Mouse (Mus musculus) right cerebral cortex, postnatal 14 days (tissue): ENCODE results near the gene Olfr718-ps1.

ENCODE experiments used
- DNase-seq: peaks from one replicate; pipeline ENCODE4 v3.0.0; 2022

Gene Olfr718-ps1

DNA sequence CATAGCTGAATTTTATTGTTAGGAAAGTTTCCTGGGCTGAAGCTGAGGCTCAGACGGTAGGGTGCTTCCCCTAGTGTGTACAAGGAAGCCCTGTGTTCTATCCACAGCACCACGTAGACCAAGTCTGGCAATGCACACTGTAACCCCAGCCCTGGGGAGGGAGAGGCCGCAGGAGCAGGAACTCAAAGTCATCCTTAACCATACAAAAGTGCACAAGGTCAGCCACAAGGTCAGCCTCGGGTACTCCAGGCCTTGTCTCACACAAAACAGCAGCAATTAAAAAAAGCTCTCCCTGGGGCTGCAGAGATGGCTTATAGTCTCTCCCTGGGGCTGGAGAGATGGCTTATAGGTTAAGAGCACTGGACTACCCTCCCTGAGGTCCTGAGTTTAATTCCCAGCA is 20.5 kb downstream of the Olfr718-ps1 start:
- no peak for DNase-seq

DNA sequence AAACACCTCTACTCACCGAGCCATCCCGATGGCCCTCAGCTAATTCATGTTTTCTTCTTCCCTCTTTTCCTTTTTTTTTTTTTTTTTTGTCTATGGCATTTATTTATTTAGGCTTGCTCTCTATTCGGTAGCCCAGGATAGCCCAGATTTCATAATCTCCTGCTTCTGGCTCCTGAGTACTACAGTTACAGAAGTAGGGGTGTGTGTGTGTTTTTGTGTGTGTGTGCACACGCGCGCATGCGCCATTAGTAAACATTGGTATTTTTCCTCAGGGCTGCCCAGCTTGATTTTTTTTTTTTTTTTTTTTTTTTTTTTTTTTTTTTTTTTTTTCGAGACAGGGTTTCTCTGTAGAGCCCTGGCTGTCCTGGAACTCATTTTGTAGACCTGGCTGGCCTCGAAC is 21.3 kb downstream of the Olfr718-ps1 start:
- DNase-seq = no peak

DNA sequence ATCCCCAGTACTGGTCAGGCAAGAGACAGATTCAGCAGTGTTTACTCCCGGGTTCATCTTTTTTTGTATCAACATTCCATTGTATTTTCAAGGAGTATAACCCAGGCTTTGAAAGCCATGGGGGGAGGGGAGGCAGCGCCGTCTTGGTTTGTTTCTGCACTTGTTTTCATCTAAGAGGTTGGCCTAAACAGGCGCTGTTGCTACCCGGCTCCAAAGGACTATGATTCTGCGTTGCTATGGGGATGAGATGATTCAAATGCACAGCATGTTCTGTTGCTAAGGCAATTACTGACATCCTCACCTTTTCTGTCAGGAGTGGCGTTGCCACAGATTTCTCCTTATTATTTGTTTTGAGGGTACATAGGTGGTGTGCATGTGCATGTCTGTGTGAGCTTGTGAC is 21.8 kb downstream of the Olfr718-ps1 start:
- DNase-seq = peak; percentile 45

DNA sequence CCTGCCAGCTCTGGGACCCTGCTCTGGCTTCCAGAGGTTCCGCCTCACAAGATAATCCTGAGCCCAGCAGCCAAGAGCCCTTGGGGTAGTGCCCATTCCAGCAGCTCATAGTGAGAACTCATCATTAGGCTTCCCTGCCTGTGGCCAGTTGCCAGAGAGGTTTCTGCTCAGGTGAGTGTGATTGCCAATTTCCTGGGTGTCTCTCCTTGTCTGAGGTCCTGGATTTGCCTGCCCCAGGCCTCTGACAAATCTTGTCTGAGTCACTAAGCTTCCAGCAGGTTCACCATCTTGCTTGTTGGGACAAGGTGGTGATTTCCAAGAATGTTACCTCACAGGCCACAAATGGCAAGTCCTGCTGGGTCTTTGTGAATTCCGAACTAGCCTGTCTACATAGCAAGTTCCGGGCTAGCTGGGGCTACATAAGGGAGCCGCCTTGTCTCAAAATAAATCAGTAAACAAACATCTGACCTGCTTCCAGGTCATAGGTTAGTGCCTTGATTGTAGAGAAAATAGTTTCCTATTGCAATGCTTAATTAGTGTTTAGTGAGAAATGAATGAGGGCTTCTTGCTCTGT is 22.5 kb downstream of the Olfr718-ps1 start:
- DNase-seq = no peak

DNA sequence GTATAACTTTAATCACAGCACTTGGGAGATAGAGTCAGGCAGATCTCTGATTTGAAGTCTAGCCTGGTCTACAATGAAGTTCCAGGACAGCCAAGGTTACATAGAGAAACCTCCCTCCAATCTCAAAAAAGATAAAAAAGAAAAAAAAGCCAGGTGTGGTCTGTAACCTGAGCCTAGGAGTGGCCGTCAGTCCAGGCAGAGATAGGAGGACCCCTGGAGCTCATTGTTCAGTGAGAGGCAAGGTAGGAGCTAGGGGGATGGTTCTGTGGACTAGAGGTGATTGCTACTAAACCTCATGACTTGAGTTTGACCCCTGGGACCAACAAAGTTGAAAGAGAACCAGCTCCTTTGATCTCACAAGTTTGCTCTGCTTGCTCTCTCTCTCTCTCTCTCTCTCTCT is 24.7 kb downstream of the Olfr718-ps1 start:
- no peak for DNase-seq

DNA sequence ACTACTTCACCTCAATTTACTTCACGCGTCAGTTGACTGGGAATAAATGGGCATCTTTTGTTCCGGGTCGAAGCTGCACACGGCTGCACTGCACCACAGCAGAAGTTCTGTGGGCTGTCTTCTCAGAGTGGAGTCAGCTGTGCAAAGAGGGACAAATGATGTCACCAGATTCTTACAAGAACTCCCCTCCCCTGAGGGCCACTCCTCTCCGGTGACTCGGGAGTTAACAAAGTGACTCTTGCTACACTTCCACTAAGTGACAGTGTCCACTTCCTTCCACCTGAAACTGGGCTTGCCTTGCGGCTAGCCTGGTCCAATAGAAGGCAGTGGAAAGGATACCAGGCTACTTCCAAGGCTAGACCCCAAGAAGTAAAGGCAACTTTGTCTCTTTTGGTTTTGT is 25.3 kb downstream of the Olfr718-ps1 start:
- DNase-seq = no peak

DNA sequence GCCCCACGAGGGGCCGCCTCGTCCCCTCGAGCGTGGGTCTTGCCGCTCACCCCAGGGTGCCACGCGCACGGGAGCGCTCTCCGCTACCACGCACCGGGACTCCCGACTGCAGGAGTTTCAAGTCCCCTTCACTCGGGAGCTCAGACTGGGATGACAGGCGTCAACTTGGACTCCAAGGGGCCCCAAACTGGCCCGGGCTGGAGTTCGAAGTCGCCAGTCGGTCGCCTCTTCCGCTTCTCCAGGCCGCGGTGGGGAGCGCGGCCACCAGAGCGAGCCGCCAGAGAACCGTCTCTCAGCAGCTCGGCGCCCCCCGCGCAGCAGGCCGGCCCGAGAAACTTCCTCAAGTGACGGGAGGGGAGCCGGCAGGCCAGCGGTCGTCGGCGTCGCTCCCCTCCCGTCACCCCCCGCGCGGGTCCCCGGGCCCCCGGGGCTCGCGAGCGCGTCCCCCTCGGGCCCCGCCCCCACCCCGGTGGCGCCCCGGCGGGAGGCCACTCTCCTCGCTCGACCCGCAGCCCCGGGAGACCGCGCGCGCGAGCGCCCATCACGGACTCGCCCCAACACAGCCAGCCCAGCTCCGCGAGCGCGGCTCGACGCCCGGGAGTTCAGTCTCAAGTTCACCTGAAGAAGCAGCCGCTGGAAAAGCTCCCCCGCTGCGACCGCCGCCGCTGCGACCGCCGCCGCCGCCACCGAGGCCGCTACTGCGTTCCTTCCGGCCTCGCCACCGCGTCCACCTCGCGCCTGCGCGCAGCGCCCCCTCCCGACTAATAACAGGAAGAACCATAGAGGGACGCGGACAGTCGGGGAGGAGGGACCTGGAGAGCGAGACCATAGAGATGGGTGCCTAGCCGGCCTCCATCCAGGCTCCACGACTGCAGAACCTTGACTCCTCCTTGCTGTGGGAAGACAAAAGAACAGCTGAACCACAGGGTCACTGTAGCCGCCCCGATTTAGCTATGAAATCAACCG is 34.8 kb downstream of the Olfr718-ps1 start, which contains the start of gene Rnf216:
Rnf216 (minus strand) TSS at position 714 of the 966 bp plus-strand sequence.
- DNase-seq = peak; percentile 94

DNA sequence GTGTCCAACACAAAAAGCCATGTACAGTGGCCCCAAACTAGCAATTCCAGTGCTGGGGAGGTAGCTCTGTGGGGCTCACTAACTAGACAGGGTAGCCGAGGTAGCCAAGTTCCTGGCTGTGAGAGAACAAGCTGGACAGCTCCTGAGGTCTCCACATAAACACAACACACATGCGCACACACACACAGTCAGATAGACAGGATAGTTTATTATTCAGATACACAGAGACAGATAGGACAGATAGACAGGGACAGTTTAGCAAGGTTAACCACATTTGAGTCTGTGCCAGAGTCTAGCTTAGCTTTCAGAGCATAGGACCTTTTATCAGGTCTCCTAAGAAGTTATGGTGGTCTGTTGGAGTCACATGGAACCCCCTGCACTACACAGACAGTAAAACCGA is 40.5 kb downstream of the Olfr718-ps1 start:
- no peak for DNase-seq

DNA sequence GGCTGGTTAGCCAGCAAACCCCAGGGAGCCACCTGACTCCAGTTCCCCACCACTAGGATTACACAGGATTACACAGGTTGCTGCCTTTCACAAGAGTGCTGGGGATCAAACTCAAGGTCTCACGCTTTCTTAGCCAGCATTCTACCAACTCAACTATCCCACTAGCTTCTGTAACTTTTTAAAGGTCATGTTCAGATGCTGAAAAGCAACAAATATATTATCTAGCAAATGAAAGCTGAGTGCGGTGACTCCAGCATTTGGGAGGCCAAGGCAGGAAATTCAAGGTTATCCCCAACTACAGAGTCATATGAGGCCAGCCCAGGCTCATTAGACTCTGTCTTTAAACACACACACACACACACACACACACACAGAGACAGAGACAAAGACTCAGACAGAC is 44.1 kb downstream of the Olfr718-ps1 start:
- DNase-seq = no peak

DNA sequence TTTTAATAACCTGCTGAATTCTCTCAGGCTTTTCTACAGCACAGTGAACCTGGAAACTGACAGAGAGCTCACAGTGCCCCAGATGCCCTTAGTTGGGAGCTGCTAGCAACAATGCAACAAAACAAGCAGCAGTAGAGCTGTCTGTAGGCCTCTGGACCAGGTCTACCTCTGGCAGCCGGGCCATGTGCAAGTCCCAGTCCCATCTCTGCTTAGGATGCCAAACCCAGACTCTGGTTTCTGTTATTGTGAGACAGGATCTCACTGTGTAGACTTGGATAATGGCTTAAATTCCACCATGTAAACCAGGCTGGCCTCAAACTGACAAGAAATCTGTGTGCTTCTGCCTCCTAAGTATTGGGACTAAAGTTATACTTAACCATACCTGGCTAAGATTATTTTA is 45.8 kb downstream of the Olfr718-ps1 start:
- no peak for DNase-seq

DNA sequence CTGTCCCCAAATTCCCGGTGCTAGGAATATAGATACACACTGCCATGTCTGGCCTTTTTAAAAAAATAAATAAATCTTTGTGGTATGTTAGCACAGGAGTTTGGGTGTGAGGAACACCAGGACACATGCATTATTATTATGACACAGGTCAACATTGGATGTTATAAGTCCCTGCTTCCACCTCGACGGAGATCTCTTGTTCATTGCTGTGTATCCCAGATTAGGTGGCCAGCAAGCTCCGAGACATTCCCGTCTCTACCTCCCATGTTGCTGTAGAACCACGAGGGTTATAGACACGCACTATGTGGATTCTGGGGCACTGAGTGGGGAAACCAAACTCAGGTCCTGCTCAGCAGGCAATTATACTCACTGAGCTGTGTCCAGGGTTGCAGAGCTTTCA is 52.1 kb downstream of the Olfr718-ps1 start:
- DNase-seq = no peak

DNA sequence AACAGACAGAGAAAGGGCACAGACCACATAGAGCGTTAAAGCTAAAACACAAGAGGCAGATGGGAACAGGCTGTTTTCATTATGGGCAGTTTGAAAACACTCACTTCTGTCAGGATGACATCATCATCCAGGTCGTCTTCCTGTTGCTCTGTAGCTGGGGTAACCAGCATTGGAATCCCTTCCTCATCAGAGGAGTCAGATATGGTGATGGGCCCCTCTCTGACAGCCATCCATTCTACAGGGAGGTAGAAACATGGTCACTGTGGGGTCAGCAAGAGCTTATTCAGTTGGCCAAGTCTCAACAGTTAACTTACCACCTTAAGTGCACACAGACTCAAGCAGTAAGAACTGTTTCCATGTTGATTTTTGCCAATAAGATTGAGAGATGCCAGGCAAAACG is 54.5 kb downstream of the Olfr718-ps1 start:
- no peak for DNase-seq

DNA sequence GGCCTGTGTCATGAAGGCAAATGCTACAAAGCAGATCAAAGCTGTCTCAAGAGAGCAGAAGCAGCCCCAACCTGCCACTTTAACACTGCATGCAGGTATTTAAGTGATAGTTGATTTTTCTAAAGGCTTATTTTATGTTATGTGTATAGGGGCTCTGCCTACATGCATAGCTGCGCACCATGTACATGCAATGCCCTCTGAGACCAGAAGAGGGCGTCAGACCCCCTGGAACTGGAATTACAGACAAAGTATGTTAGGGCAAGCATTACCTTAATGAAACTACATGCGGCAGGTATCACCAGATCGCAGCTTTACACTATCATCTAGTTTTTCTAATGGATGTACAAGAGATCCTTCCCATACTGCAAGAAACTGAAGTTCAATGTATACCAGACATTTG is 62.5 kb downstream of the Olfr718-ps1 start:
- DNase-seq = peak; percentile 23
